Mouse (Mus musculus): ENCODE measurements around the gene Snx29. TPM values are rescaled to one million over a fixed set of nuclear protein-coding genes. Genes with fewer than 3 reads are reported as not detected.
A peak's percentile ranks its signal among the peaks of the same experiment; 100 is the strongest.

Snx29 gene
- total RNA-seq, 2 experiments from 2014 or later = 23.8 to 24.9 TPM

DNA sequence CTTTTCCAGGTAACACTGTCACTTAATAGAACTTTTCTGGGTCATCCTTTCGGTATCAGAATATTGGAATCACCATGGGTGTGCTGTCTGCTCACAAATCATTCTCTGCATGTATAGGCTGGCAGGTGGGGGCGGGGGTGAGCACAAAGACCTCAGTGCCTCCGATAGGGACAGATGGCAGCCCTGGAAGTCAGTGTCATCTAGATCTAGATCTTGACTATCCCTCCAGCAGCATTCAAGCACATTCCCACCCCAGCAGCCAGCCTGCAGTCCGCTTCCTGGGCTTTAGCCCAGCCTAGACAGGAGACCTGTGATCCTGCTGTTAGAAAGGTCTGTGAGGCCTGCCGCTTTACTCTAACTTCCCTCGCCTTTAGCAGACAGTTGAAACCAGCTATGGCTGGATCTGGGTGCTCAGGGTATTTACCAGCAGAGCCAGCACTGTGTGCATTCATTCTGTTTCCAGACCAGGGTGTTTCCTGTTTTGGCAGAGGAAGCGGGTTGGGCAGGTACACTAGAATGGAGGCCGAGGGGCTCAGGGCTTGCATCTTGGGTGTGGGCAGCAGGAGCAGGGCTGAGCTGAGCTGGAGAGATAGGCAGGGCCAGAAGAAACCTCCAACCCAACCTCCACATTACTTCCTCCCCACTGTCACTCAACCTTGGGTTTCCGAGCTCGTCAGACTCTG, 203.5 kb downstream of the Snx29 start:
- H3K27ac ChIP-seq = peak overlapping the region; percentile 46; the same call in 1 of the 2 replicates
- DNase-seq (ENCODE audit: low spot score in 2 of 2) = no peak
- H3K4me3 ChIP-seq = no peak overlapping the region
- no peak for TF ChIP-seq CTCF (conservative IDR thresholded peaks at IDR 0.05)

DNA sequence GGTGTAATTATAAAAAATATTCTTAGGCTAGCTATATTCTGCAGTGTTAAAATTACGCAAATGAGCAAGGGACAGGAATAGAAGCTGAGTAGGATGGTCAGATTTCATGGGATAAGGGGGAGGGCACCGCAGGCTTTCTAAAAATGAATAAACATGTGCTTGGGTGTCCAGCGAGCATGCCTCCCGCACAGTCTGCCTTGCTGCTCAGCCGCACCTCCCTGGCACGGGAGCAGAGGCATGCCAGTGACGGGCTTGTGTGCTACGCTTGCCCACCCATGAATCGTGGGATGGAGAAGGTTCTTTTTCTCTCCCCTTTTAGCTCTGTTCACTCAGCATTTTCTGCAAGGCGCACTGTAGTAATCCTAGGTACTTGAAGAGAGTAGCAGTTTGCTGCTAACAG, 204.3 kb downstream of the Snx29 start:
- TF ChIP-seq CTCF (conservative IDR thresholded peaks at IDR 0.05) = no peak
- Histone ChIP-seq H3K4me3 (no peak overlapping the region), H3K27ac (peak overlapping the region; percentile 53; the same call in 1 of the 2 replicates)
- peak; percentile 25 to 36 for DNase-seq (ENCODE audit: low spot score in 2 of 2)

DNA sequence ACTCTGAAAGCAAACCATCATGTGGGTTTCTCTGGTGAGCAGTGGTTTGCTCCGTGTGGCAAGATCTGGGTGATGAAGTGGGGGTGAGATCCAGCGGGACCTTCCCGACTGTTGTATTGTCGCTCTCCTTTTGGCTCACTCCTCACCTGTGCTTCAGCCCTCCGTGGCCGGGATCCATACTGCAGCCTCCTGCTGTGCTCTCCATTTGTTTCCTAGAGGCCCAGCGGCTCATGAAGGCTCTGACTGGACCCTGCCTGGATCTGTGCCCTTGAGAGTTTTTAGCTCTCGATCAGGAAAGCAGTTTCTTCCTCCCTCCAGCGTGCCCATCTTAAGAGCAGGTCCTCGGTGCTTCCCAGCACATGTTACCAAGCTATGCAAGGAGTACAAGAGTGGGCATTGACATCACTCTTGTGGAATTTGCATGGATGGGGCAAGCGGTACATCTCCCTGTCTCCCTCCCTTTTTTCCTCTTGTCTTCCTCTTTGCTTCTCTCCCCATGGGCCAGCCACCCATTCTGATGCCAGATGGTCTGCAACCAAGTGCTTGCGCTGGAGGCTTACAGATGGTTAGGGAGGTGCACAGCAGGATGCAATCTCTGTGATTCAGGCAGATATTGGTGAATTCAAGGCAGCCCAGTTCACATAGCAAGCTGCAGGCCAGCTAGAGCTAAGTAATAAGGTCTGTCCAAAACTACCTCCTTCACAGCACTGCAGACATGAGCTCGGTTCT, 207.9 kb downstream of the Snx29 start:
- TF ChIP-seq CTCF (conservative IDR thresholded peaks at IDR 0.05) = no peak
- H3K27ac ChIP-seq = no peak overlapping the region
- no peak for DNase-seq (ENCODE audit: low spot score in 2 of 2)
- H3K4me3 ChIP-seq = no peak overlapping the region

DNA sequence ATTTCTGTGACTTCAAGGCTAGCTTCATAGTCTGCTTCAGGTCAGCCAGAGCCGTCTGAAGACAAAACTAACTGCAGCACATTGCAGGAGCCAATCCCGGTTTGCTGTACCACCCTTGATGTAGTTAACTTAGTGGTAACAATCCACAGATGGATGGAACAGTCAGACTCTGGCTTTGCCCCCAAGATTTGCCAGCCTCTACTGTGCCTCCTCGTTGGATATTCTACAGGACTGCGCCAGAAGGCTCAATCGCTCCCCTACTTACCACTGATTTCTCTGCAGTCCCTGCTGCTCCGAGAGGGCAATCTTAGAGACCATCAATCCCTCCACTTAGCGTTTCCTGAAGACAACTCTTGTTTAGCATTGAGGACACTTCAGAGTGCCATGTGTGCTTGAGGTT, 208.7 kb downstream of the Snx29 start:
- H3K4me3 ChIP-seq = no peak overlapping the region
- no peak for DNase-seq (ENCODE audit: low spot score in 2 of 2)
- no peak overlapping the region for H3K27ac ChIP-seq
- no peak for TF ChIP-seq CTCF (conservative IDR thresholded peaks at IDR 0.05)

DNA sequence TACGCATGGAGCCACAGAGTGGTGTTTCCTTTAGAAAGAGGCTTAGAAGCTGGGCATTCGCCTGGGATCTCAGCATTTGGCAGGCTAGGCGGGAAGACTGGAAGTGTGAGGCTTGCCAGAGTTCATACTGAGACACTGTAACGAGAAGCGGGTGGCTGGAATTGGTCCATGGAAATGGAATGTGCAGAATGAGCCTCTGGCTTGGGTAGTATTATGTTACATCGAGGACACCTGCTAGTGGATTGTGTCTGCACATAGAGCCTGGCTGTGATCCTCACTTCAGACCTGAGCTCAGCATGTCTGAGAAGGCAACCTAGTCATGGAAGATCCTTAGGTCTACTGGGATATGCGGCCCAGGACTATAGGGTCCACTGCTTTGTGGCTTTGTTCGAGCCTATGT, 209.9 kb downstream of the Snx29 start:
- DNase-seq (ENCODE audit: low spot score in 2 of 2) = peak; percentile 30 to 39
- no peak for TF ChIP-seq CTCF (conservative IDR thresholded peaks at IDR 0.05)

DNA sequence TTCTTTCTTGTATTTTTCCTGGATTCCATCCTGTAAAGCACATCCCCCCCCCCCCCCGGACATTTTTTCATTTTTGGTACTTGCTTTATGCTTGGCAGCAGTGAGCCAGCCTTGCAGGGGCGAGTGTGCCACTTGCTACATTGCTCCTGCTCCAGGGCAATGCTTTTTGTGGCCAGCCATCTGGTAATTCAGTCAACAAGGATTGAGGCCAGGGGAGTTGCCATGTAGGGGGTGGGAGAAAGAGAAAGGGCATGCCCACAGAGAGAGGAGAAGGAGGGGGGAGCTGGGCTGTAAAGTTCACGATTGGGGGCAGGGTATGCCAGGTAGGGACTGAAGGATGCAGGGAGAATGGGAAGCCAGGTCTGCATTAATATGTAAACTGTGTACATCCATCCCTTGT, 210.7 kb downstream of the Snx29 start:
- DNase-seq (ENCODE audit: low spot score in 2 of 2) = no peak
- no peak overlapping the region for H3K27ac ChIP-seq
- no peak for TF ChIP-seq CTCF (conservative IDR thresholded peaks at IDR 0.05)
- no peak overlapping the region for H3K4me3 ChIP-seq

More for the DNA sequence above, 209.9 kb downstream of the Snx29 start:
- Histone ChIP-seq H3K27ac (no peak overlapping the region), H3K4me3 (no peak overlapping the region)

DNA sequence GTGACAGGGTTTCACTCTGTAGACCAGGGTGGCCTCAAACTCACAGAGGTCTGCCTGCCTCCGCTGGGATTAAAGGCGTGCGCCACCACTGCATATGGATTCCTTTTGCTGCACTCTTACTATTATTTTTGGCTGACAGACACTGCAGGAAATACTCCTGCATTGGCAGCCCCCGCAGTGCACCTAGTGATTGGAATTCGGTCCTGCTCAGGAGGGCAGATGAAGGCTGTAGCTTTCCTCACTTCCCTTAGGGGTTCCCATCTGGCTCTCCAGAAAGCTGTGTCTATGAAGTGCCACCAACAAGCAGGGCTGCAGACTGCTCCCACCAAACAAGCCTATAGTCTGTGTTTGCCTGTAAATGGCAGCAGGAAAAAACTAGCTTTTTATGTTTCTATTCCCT, 215.0 kb downstream of the Snx29 start:
- Histone ChIP-seq H3K4me3 (no peak overlapping the region), H3K27ac (no peak overlapping the region)
- no peak for DNase-seq (ENCODE audit: low spot score in 2 of 2)
- no peak for TF ChIP-seq CTCF (conservative IDR thresholded peaks at IDR 0.05)

DNA sequence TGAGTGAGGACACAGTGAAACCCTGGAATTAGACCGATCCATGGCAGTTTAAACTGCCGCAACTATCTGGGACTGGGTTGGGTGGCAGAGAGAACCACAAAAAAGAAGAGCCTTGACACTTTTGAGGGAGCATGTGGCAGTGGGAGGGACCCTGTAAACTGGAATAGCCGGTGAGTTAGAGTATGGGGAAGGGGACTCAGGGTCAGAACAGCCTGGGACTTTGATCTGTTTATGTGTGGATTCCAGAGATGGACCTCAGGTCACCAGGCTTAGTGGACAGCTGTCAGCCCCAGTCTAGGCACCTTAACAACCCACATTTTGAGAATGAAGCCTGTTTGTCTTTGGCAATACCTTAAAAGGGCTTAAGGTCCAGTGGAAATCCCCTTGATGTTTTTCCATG, 215.5 kb downstream of the Snx29 start:
- DNase-seq (ENCODE audit: low spot score in 2 of 2) = no peak
- no peak overlapping the region for H3K27ac ChIP-seq
- H3K4me3 ChIP-seq = no peak overlapping the region
- TF ChIP-seq CTCF (conservative IDR thresholded peaks at IDR 0.05) = no peak

DNA sequence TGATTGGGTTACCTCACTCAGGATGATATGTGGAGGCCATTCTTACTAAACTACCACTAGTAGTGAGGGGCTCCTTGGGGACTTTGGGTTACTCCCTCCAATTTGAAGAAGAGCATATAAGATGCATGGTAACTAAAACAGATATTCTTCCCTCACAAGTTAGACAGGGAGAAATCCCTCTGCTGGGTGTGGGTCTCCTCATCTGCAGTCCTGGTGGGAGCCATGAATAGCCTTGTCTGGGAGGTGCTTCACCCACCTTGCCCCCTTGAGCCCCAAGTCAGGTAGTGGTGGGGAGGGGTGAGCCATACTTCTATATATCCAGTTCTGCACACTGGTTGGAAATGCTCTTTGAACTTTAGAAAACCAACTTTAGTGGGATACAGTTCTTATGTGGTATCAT, 218.3 kb downstream of the Snx29 start:
- Histone ChIP-seq H3K4me3 (no peak overlapping the region), H3K27ac (no peak overlapping the region)
- no peak for DNase-seq (ENCODE audit: low spot score in 2 of 2)
- TF ChIP-seq CTCF (conservative IDR thresholded peaks at IDR 0.05) = no peak

DNA sequence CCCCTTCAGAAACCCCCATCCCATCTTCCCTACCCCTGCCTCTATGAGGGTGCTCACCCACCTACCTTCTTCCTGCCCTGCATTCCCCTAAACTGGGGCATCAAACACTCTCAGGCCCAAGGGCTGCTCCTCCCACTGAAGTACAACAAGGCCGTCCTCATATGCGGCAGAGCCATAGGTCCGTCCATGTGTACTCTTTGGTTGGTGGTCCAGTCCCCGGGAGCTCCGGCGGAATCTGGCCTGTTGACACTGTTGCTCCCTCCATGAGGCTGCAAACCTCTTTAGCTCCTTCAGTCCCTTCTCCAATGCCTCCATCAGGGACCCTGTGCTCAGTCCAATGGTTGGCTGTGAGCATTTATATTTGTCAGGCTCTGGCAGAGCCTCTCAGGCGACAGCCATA, 219.1 kb downstream of the Snx29 start:
- no peak overlapping the region for H3K27ac ChIP-seq
- DNase-seq (ENCODE audit: low spot score in 2 of 2) = no peak
- TF ChIP-seq CTCF (conservative IDR thresholded peaks at IDR 0.05) = no peak
- no peak overlapping the region for H3K4me3 ChIP-seq

DNA sequence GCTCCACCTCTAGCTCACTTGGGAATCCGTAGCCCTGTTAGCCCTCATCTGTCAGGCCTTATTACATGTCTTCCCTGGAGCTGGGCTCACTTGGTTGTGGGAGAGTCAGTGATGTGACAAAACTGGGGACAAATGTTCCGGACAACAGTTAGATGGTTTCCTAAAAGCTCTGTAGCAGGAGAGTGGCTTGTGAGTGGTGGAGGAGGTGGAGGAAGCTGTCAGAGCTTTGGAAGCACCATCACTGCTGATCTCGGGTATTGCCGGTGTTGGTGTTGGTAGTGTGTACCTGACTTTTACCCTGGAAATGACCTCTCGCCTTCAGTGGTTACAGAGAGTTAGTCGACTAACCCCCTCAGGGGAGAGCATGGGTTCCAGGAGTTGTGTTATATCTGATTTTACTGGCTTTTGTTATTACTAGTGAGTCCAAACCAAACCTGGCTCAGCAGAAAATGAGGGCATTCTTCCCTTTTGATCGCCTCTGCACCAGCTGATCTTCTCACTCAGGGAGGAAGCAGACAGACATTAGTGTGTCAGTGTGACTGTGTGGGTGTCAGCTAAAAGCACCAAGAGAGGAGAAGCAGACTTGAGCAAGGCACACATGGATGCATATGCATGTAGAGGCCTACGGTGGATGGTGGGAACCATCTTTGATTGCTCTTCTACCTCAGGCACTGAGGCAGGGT, 227.5 kb downstream of the Snx29 start:
- peak; percentile 21 to 57 for DNase-seq (ENCODE audit: low spot score in 2 of 2)
- H3K27ac ChIP-seq = peak overlapping the region; percentile 46; the same call in 1 of the 2 replicates

DNA sequence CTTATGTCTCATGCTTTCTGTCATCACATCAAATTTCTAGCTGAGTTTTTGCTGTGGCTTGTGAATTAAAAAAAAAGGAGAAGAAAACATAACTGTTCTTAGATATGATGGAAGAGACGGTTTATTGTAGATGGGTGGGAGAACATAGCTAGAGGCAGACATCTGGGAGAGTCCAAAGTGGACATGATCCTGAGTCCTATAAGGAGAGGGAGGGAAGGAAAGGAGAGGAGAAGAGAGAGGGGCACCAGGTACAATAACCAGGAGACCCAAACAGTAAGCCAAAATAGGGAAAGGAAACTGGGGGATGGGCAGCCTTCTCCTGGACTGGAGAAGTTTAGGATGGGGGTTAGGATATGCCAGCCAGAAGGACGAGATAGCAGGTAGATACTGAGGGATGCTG, 239.0 kb downstream of the Snx29 start:
- no peak for TF ChIP-seq CTCF (conservative IDR thresholded peaks at IDR 0.05)

More for the DNA sequence above, 227.5 kb downstream of the Snx29 start:
- TF ChIP-seq CTCF (conservative IDR thresholded peaks at IDR 0.05) = no peak
- no peak overlapping the region for H3K4me3 ChIP-seq

DNA sequence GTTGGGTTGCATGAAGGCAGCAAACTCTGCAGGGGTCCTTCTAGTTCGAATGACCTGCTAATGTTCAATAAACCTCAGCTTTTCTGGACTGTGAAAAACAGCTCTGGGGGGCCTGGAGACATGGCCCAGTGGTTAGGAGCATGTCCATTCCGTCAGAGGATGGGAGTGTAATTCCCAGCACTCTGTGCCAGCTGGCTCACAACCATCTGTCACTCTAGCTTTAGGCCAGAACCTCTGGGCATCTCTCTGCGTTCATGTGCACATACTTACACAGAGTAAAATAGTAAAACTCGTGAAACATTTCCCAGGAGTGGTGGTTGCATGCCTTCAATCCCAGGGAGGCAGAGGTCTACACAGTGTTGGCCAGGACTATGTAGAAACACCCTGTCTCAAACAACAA, 241.1 kb downstream of the Snx29 start:
- TF ChIP-seq CTCF (conservative IDR thresholded peaks at IDR 0.05) = no peak
- DNase-seq (ENCODE audit: low spot score in 2 of 2) = no peak
- no peak overlapping the region for H3K27ac ChIP-seq
- H3K4me3 ChIP-seq = no peak overlapping the region

More for the DNA sequence above, 239.0 kb downstream of the Snx29 start:
- DNase-seq (ENCODE audit: low spot score in 2 of 2) = no peak
- Histone ChIP-seq H3K4me3 (no peak overlapping the region), H3K27ac (no peak overlapping the region)

Measured in layer of hippocampus, adult 2 months (tissue).